Mouse (Mus musculus): ENCODE data around the gene Mpzl2.
"Not testable (repeated sequence)": the region's sequence is repeated elsewhere in the genome, so short reads cannot be mapped to it uniquely, and the experiment has no call there.

Gene Mpzl2

DNA sequence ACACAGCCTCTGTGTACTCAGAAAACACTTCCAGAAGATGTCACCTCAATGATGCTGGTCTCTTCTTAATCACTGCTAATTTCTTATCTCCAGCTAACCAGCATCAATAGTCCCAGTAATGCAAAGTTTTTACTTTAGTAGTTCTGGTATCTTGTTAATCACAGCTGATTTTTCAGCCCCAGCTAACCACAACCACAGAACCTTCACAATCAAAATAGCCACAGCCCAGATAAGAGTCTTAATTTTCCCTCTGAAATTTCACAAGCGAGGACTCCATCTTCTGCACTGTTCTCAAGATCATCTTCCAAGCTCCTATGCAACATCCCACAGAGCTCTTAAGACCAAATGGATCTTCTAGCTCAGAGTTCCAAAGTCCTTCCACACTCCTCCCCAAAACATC lies 1.8 kb upstream of the Mpzl2 start:
- DNase-seq = not testable (repeated sequence)

DNA sequence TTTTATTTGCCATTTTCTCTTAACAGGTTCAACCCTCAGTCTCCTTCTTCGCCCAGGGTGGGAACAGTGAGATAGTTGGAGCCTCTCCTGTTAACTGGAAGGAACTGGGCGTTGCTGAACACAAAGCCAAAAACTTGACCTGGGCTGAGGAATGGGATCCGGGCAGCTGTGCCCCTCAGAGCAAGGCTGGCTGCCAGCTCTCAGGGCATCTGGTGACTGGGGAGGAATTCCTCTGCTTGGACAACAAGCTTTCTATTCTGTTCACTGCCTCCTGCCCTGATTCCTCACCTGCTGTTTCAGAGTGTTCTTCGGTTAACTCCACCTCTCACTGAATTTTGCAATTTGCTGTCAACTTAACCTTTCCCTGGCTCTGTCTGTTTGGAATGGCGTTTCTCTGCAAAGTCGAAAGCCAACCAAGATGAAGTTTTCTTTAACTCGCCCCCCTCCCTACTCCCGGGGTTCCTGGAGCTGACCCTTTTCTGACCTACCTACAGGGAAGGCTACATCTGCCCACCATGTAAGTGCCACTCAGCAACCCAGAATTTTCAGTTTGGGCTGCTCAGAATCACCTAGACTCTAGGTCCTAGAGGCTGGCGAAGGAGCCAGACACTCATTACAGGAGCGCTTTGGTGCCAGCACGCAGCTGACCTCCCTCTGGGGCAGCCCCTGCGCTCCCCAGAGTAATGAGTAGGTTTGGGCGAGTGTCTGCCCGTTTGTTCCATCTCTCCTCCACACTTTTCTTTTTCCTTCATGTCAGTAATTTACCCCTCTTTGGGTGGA lies 657 bp downstream of the Mpzl2 start:
- DNase-seq = no peak

DNA sequence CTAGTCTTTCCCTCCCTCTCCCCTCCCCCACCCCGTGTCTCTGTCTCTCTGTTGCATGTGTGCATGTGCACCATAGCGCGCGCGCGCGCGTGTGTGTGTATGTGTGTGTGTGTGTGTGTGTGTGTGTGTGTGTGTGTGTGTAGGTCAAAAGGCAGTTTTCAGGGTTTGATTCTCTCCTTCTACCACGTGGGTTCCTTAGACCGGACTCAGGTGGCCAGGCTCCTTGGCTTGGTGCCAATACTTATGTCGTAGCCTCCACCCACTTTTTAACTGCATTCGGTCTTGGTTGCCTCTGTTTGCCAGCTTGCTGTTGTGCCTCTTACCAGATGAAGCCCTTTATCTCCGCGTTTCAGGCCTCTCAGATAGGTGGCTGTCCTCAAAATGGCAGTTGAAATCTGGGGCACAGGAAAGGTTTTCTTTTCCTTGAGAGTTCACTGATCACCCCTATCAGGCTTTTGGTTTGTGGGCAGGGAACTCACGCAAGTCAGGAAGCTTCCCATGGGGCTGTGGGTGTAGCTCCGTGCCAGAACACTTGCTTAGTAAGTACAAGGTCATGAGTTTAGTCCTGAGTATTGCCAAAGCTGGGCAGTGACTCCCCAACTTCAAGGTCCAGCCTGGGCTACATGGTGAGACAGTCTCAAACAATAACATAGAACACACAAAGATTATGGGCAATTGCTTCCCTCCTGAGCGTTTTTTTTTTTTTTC lies 1.7 kb downstream of the Mpzl2 start:
- peak; percentile 35 for DNase-seq

DNA sequence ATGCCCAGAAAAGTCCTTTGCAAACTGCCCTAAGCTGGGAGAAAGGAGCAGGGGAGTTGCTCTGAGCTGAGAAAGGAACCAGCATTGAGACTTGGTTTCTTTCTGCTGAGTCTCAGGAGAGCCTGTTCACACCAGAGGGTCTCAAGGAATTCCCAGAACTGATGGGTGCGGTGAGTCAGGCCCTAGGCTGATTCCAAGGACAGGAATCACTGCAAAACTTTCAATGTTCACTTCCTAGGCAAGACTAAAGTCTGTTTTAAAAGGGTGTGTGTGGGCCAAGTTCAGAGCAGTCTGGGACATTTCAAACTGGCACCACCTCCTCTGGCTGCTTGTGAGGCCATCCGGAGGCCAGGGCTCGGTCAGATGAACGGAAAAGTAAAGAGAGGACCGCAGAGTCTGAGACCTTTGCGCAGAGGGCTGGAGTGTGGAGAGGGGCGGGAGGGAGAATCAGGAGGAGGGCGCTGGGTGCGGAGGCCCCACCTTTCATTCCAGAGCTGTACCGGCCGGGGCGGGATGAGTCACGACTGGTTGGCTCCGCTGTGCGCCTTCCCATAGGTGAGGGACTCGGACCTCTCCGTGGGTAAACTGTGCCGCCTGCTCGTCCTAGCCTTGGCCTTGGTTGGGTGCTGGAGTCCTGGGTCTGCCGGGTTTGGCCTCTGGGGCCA lies 2.6 kb downstream of the Mpzl2 start:
- peak; percentile 32 for DNase-seq

DNA sequence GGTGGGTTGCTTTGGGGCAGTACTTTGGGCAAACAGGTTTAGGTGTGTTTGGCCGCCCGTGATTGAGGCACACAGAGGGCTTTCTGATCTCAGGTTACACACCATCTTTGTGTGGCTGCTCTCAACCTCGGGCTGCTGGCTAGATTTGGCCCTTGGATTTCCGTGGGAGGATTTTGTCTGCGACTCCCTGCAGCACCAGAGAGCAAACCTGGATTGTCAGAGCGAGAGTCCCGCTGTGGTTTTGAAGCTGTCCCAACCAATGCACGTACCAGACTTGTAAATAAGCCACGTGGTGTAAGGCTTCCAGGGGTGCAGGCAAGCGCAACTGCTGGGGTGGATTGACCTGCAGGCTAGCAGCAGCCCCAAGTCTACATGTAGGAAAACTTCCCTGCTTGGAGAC lies 3.3 kb downstream of the Mpzl2 start:
- peak; percentile 20 for DNase-seq

DNA sequence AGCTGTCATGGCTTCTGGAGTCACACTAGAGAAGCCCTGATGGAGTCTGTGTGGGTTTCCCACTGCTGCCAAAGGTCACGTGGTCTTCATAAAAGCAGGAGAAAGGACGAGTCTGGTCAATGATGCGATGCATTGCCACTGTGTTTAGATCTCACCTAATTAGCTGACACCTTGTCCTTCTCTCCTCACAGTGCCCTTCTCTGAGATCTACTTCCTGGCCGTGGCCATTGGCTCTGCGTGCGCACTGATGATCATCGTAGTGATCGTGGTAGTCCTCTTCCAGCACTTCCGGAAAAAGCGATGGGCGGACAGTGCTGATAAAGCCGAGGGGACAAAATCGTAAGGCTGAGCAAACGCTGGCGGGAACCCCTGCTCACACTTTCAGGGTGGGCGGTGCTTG lies 7.4 kb downstream of the Mpzl2 start:
- DNase-seq = no peak

DNA sequence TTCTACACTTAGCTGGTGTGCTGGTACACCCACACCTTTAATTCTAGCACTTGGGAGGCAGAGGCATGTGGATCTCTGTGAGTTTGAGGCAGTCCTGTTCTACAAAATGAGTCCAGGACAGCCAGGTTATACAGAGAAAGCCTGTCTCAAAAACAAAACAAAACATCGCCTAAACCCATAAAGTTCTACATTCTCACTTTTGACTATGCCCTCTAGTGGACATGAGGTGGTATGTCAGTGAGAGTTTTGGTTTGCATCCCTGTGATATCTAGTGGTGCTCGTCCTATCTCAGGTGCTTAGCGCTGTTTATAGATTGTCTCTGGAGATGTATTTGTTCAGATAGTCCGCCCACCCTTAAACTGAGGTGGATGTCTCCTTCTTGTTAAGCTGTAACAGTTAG lies 8.9 kb downstream of the Mpzl2 start:
- peak; percentile 55 for DNase-seq

DNA sequence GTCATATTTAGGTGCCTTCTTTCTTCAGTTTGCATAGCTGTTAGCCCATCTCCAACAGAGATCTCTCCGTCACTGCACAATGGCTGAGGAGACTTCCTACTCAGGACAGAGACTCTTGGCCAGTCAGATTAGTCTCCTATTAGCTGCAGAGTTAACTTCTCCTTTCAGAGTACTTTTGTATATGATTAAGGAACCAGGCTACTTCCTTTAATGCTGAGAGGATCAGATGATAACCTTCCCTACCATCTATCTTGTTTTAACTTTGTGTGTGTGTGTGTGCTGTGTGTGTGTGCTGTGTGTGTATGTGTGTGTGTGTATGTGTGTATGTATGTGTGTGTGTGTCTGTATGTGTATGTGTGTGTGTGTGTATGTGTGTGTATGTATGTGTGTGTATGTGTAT lies 10.1 kb downstream of the Mpzl2 start:
- DNase-seq = no peak

DNA sequence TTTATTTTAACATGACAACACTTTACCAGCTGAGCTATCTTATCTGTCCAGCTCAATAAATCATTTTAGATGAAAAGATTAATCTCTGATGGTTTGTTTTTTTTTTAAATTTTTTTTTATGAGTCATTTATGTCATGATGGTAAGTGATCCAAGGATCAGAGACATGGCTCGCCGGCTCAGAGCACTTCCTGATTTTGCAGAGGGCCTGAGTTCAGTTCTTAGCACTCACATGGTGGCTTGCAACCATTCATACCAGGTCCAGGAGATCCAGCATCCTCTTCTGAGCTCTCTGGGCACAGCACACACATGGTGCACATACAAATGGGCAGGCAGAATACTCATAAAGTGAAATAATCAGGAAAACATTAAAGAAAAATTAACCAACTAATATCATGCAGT lies 10.7 kb downstream of the Mpzl2 start:
- no peak for DNase-seq

DNA sequence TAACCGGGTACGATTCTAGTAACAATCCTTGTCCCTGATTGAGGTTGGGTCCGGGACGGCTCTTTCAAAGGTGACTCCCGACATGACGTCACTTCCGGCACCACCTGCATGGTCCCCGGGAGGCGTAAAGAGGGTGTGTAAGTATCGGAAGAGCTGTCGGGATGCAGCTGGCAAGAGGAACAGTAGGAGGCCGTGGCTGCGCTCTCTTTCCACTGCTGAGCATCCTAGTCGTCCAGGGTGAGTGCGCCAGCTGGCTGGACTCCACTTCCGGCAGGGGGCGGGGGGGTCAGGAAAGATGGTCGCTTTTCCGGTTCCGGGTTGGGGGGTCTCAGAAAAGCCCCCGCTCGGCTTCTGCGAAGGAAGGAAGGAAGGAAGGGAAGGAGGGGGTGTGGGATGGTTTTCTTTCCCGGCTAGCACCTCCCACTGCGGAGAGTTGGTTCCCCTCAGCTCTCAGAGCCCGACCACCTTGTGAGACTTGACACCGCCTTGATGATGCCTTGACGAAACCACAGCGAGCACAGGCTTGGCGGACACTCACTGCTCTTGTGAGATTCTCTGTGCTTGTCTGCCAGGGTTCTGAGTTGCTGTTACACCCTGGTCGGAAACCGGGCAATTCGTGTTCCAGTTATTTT lies 15.6 kb downstream of the Mpzl2 start, which contains the start of gene Mpzl3:
Gene Mpzl3, plus strand, starts transcription at position 105 of the 632 bp plus-strand sequence.
- DNase-seq = peak; percentile 92

DNA sequence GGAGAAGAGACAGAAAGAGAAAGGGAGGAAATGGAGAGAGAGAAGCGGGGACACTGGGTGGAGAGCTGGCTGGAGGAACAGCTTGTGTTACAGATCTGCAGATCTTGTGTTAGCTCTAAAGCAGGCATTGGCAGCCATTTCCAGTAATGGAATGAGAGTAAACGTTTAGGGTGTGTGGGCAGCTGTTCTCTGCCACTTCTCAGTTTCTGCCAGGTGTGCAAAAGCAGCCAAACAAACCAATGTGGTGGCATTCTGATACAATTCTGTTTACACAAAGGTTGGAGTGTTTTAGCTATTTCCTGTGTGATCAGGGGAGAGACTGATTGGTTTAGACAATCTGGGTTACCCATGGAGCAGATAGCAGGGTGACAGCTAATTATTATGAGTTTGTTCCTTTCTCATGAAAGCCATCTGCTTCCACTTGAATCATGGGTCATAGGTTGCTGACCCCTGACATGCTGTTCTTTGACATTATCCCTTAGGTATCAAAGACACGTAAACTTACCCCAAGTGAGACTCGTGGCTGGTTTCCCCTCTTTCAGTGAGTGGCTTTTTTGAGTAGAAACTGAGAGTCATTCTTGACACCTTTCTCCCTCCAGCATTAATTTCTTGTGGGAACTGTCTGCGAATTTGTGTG lies 18.8 kb downstream of the Mpzl2 start:
- DNase-seq = peak; percentile 50

DNA sequence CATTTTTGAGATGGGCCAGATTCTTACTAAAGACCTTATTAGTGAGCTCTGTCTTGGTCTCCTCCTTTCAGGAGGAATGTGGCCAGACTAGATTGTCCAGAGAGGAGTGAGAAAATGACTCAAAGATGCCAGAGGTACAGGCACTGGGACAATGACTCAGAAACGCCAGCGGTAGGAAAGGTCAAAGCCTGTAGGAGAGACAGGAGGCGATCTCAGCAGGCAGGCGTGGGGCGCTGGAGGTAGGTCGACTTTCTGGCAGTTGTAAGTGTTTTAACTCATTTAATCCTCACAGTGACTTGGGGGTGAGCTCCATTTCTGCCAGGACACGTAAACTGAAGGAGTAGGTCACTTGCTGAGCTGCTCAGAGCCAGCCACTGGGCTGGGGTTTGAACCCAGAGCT lies 20.6 kb downstream of the Mpzl2 start:
- DNase-seq = no peak

DNA sequence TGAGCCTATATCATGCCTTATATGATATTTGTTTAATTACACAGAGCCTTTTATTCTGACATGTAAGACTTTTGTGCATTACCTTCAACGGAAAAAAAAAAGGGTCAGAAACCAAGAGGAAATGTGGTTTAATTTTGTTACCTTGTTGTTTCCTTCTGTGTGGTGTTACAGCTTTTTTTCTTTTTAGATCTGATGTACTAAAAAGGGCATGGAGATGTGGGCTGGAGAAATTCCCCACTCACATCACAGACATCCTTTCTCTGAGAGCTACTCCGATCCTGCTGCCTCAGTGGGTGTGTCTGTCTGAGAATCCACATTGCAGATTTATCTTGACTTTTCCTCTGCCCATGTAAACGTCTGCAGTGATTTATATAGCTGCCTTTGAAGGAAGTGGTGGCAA lies 23.1 kb downstream of the Mpzl2 start:
- DNase-seq = no peak

DNA sequence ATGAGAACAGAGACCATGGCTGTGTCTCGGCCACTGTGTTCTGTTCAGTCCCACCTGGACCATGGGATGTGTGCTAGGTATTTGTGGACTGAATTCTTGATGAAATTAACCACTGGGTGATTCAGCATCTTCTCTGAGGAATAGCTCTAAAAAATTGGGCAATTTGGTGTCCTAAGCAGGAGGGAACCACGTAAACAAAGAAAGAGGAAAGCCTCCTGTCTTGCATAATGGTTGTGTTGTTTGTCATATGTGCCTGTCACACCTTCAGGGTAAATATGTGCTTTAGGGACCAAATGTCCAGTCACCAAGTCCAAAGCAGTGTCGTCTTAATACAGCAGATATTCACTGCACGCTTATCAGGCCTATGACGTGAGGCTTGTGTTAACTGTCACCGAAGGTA lies 24.8 kb downstream of the Mpzl2 start:
- DNase-seq = no peak

DNA sequence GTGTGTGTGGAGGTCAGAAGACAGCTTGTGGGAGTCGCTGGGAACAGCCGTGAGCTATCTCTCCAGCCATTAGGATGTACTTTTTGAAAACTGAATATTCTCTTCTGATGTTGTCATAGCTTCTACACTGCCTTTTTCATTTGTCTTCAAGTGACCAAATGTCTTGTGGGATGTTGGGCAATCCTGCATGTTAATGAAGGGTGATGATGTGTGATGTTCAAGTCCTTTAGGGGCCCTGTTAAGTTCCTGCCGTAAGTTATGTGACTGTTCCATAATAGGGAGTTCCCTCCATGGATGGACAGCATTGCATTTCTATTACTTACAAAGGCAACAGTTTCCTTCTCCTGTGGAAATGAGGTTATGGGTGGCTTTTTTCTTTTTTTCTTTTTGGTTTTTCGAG lies 27.1 kb downstream of the Mpzl2 start:
- DNase-seq = no peak

DNA sequence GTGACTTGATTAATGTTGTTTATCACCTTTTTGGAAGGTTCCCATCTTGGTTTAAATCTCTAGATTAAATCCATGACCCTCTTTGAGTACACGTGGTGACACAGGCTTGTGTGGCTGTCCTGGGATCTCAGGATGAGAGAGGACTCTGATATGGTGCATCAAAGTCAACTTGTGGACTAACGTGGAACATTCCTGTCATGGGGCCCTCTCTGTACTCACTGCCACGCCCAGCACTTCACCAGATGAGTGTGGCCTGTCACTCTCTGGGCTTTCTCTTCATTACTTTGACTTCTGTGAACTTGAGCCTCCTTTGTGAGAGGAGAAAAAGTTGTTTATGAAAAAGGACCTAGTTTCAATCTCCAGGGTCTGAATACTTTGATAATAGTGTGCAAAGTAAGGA lies 32.2 kb downstream of the Mpzl2 start:
- no peak for DNase-seq

DNA sequence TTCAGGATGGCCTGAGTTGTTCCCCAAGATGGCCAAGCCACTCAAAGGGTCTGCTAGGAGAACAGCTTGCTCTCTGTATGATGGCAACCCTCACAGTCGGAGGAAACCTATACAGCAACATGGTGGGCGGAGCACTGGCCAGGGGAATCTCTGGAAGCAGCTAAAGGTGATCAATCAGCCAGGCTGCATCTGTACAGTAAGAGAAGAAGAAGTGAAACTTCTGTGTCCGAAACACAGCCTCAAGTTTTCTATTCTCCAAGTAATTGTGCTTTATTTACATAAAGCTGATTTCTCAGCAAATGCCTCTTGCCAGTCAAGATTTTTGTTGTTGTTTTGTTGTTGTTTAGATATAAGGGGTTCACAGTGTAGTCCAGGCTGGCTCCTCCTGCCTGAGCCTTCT lies 38.3 kb downstream of the Mpzl2 start:
- no peak for DNase-seq

DNA sequence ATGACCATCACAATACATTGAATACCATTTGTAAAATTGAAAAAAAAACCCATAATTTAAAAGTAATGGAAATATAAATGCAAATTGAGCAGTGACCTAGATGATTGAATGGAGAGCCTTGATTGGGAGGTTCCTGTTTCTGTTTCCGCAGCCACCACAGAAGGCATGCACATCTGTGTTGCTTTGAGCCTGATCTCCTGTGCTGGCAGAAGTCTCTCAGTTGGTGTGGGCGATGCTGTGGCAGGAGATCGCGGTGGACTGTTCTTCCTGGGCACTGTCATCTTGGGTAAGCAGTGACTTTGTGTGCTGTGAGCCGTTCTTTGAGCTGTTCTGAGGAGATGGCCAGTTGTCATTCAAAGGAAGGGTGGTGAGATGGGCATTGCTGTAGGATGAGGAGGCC lies 39.4 kb downstream of the Mpzl2 start, which contains the start of gene Jaml:
Gene Jaml, plus strand, starts transcription at position 173 of the 400 bp plus-strand sequence.
- peak; percentile 58 for DNase-seq

DNA sequence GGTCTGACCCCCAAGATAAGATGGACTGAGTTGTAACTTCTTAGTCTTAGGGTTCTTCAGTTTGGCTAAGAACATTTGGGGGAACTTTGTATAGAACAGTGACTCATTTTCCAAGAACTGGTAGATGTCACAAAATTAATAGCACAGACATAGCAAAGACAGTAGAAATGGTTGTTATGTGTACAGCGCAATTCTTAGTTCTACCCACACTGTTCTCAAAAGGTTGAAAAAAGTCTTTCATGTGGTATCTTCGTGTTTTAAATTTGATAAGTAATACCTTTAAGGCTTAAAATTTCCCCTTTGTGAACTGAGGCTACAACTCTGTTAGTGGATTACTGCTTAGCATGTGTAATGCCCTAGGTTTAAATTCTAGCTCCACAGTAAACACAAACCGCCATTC lies 43.5 kb downstream of the Mpzl2 start:
- DNase-seq = no peak

DNA sequence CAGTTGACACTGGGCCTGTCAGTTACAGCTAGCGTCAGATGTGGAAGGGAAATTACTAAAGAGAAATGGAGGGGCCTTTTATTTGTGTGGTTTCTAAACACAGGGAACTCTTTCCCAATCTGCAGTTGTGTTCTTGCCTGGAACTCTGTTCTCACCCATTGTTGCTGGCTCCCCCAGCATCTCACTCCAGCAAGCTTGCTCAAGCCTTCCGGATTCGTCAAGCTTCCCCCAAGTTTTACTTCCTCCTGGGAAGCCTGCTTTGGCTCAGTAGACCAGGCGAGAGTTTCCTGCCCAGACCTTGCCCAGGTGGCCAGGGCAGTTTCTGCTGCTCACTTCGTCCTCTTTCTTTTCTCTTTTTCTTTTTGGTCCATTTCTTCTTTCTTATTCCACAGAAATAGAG lies 45.0 kb downstream of the Mpzl2 start:
- DNase-seq = no peak

DNA sequence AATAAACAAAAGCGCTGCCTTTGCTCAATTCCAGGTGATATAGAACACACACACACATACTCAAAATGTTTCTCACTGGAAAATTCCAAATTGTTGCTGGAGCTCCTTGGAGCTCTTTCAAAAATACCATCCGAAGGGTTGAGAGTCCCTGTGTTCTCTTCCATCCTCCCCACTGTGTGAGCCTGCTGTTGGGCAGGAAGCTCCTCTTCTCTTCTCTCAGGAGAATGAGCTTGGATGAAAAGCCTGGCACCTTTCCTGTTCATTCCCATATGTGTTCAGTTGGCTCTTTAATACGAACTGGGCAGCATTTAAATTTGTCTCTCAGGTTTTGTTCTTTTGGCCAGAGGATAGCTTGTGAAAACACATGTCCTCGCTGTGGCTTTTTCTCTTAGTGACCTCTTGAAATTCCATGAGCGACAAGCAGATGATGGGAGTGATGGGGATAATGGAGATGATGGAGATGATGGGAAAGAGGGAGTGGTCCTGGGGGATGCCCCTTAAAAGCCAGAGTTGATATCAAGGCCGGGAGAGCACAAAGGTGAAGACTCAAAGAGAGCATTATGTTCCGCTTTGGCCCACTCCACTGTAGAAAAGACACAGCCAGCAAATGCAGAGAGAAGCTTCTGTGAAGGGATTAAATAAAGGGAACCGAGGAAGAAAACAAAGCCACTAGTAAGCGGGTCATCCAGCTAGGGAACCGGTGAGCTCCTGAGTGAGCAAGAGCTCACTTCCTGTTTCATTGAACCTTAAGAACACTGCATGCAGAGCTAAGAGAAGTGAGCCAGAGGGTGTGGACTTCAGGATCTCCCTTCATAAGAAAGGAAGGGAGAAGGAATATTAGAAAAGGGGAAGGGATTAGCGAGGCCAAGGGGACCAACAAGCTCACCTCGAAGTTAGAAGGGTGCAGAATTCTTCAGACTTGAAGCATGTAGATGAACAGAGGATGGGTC lies 46.4 kb downstream of the Mpzl2 start:
- DNase-seq = peak; percentile 27

DNA sequence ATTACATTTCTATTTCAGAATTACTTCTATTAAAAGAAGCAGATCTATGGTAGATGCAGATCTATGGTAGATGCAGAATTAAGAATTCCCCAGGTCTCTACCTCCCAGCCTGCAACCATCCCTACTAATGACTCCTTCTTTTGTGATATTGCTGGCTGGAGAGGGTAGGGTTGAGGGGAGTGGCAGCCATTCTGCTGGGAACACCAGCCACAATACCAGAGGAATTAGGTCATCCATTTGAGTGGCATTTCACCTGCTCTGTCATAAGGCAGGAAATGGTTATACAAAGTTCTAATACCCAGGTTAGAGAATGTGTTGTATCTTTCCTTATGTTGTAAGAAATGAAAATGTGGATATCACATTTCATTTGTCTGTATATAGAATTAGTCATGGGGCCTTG lies 48.4 kb downstream of the Mpzl2 start:
- DNase-seq = no peak

All from thymus, postnatal 14 days (tissue).